Mouse (Mus musculus) stomach, postnatal 0 days (tissue): ENCODE results near the gene Fuz.

ENCODE experiments used
- CTCF ChIP-seq: IDR thresholded peaks from 2 replicates; pipeline ENCODE4 v1.5.1; 2016; ENCODE audit warnings: antibody characterized with exemption, low read depth, mild to moderate bottlenecking, moderate library complexity
- EP300 ChIP-seq: optimal IDR thresholded peaks from 2 replicates; pipeline ENCODE3; 2016; ENCODE audit warnings: antibody characterized with exemption

- TF ChIP-seq EP300, result no peak
- no peak for TF ChIP-seq CTCF
Measured at GRCm38 (mm10) chr7:44863210-44863609, 32.7 kb upstream of the Fuz start.
